Mouse (Mus musculus) brain, embryonic 14.5 days (tissue): ENCODE measurements at regions not wholly inside any gene's neighbourhood (a gene's known extent, or its start where the extent isn't known, plus 50 kb on each side); places are given as distances from the start of the nearest gene placed in this dataset.

ENCODE experiments used
- DNase-seq: peaks from one replicate; pipeline ENCODE4 v3.0.0-alpha.2; 2011; ENCODE audit warnings: low read depth
- CTCF ChIP-seq: fragments of 200-500 bp; IDR thresholded peaks from 2 replicates; pipeline ENCODE4 v1.5.1; 2012; ENCODE audit warnings: inconsistent platforms, mild to moderate bottlenecking, moderate library complexity, borderline replicate concordance; ENCODE audit not compliant: insufficient read depth, insufficient read length; ENCODE audit errors: extremely low read depth
- POLR2A ChIP-seq: fragments of 200-500 bp; IDR thresholded peaks from 2 replicates; pipeline ENCODE4 v1.6.1; 2012; ENCODE audit warnings: mild to moderate bottlenecking, inconsistent platforms, borderline replicate concordance; ENCODE audit not compliant: poor library complexity, insufficient read depth, insufficient read length, severe bottlenecking; ENCODE audit errors: extremely low read depth

DNA sequence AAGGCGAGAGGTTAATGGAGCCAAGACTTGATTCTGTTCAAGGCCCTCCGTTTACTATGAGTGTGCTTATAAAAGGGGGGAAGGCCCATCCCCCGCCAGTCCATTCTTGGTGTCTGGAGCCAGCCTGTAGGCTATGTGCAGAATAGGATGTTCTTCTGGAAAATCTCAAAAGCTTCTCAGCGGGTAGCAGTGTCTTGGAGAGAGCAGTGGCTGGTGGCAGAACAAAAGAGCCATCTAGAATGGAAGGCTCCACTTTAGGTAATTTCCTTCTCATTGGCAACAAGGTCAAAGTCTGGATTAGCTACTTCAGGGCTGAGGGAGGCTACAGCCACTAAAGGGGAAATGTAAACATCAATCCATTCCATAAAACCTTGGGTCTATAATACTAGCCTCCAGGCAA is 1150.8 kb upstream of the Ptprd start:
- no peak for DNase-seq
- TF ChIP-seq CTCF (no peak), POLR2A (no peak)

DNA sequence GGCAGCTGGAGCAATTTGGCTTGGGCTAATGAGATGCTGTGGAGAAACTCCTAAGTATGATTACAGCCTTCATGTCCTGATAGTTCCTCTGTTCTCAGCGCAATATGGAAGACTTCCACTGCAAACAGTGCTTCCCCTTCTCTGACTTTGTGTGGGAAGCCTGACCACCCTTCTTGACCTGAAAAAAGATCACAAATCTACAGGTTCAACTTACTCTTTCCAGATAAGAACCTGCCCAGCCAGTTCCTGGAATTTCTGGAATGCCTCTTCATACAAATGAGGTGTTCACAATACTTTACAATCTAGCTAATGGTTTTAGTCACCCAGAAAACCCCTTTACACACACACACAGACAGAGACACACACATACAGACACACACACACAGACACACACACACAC is 1146.0 kb upstream of the Ptprd start:
- TF ChIP-seq CTCF = no peak
- no peak for TF ChIP-seq POLR2A
- no peak for DNase-seq

DNA sequence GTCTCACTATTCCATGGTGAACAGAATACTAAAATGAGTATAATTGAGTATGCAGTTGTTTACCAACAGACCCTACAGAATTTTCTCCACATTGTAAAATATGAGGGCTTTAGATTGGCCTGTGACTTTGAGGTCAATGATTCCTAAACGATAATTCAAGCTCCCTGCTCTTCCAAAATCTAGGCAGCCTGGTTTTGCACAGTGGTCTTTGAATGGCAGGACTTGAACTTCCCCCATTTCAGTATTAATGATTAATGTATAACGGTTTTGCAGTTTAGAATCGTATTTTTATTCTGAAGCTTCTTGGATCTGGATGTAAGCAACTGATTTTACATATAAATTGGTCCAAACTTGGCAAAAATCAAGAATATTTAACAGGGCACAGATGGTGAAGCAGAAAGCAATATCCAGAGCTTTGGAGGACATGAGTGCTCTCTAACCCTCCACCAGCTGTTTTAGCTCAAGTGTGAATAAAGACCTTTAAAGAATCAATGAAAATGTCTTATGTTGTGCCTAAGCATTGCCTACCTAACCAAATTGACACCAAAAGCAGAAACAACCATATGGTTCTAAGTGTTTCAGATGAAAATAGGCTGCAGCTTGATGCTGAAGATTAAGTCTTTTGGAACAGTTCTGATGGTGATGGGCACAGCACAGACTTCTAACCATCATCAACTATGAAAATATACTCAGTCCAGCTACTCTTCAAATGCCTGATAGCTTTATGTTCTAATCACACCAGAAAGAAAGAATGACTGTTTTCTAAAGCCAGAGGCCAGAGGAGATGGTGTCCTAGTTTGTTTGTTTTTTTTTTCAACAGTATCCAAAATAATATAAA is 1098.3 kb upstream of the Ptprd start:
- peak; percentile 86 for DNase-seq
- TF ChIP-seq POLR2A (no peak), CTCF (no peak)

DNA sequence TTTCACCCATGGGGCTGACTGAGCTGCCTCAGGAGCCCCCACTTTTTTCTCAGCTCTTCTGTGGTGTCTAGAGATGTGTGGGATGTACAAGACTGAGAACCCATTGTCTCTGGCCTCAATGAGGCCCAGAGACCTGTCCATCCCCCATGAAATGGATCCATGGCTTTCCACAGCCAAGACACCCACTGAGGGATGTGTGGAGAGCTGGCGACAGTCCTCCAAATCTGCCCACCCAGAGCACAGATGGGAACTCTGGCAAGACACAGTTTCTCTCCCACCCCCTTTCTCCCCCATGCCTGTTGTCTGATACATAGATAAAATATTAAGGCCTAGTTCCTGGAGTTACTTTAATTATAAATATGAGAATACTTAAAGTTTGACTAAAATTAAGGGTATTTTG is 1079.3 kb upstream of the Ptprd start:
- peak; percentile 19 for DNase-seq
- TF ChIP-seq POLR2A (no peak), CTCF (no peak)

DNA sequence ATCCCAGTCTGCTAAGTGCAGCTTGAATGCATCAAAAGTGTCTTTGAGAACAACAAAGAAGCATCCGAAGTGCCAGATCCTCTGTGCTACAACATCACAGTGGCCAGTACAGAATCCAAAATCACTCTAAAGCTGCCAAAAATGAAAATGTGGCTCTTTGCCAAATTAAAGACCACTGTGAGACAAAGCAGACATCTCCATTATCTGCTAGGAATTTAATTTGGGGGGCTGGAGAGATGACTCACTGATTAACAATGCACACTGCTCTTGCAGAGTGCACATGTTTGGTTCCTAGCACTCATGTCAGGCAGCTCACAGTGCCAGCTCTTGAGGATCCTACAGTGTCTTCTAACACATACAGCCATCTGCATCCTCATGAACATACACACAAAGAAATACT is 1053.3 kb upstream of the Ptprd start:
- TF ChIP-seq CTCF = no peak
- TF ChIP-seq POLR2A = no peak
- DNase-seq = peak; percentile 79

DNA sequence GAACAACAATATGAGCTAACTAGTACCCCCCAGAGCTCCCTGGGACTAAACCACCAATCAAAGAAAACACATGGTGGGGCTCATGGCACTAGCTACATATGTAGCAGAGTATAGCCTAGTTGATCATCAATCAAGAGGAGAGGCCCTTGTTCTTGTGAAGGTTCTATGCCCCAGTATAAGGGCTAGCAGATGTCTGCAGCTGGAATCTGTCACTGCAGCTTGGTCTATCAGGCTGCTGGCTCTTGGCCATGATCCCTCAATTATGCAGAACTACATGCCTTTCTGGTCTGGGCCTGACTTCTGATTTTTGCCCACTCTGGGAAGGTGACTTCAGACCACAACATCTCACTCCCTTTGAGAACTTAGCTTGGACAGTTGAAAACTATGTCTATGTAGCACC is 1031.4 kb upstream of the Ptprd start:
- no peak for DNase-seq
- TF ChIP-seq POLR2A (no peak), CTCF (no peak)

DNA sequence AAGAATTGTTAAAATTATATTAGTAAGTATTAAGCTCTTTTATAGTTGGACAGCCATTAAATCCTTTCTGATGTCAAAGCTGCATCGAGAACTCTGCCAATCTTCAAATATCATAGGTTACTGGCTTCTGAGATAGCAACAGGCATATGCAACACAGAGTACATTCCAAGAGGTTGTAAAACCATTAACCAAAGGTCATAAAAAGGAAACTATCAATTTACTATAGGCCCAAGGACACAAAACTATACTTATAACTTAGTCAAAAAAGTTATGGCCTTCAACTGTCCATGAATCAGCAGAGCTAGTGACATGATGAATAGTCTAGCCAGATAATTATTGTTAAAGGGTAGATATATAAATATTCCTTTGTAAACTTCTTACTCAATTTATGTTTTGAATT is 1029.9 kb upstream of the Ptprd start:
- TF ChIP-seq CTCF (no peak), POLR2A (no peak)
- no peak for DNase-seq

DNA sequence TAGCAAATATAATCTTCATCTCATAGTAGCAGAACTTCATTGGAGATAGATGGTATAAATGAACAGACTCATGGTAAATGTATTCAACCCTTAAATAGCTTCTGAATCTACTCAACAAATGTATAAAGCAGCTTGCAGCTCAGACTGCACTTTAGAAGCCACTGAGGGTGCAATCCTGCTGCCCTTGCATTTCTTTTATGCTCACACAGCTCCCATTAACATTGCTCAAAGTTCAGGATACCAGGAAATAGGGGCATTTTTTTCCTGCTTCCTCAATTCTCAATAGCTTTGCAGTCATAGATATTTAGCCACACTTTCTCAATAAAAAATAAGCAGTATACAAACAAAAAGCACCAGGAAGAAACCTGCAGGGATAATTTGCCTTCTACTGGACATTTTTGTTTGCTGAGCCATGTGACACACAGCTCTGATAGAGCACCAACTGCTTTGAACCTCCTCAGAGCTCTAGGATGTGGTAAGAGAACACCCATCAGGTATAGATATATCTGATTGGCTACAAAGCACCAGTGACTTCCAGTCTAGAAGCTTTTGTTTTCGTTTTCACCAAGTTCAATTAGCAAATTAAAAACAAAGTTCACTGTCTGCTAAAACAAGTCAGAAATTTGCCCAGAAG is 1012.5 kb upstream of the Ptprd start:
- DNase-seq = no peak
- TF ChIP-seq POLR2A (no peak), CTCF (no peak)
